Mouse (Mus musculus) heart, adult 2 months (tissue): ENCODE measurements at regions not wholly inside any gene's neighbourhood (a gene's known extent, or its start where the extent isn't known, plus 50 kb on each side); places are given as distances from the start of the nearest gene placed in this dataset.

ENCODE experiments used
- DNase-seq, 2 experiments: peaks; one replicate each; pipeline ENCODE4 v3.0.0; 2021
- H3K27ac ChIP-seq: fragments of 200-600 bp; 2 replicates; pipeline ENCODE4 v1.8.1; 2022
- H3K27me3 ChIP-seq: fragments of 200-500 bp; 2 replicates; pipeline ENCODE4 v1.6.1; 2012; ENCODE audit warnings: mild to moderate bottlenecking, low read length, inconsistent platforms, mixed read lengths; ENCODE audit not compliant: control insufficient read depth, insufficient read depth
- H3K36me3 ChIP-seq: fragments of 200-500 bp; 2 replicates; pipeline ENCODE4 v1.6.1; 2012; ENCODE audit warnings: low read length, inconsistent platforms; ENCODE audit not compliant: control insufficient read depth, insufficient read depth
- H3K4me1 ChIP-seq: fragments of 200-500 bp; 2 replicates; pipeline ENCODE4 v1.6.1; 2011; ENCODE audit warnings: low read length; ENCODE audit not compliant: control insufficient read depth, insufficient read depth
- H3K4me3 ChIP-seq: fragments of 200-600 bp; 2 replicates; pipeline ENCODE4 v1.8.1; 2022
- H3K79me2 ChIP-seq: fragments of 200-500 bp; replicated peaks from 2 replicates; pipeline ENCODE4 v1.6.1; 2012; ENCODE audit warnings: mild to moderate bottlenecking, inconsistent platforms, low read length, moderate library complexity, mixed read lengths; ENCODE audit not compliant: control insufficient read depth, insufficient read depth
- H3K9ac ChIP-seq: fragments of 200-500 bp; 2 replicates; pipeline ENCODE4 v1.6.1; 2012; ENCODE audit warnings: low read depth, mild to moderate bottlenecking, control low read depth, inconsistent platforms, low read length, mixed read lengths
- CTCF ChIP-seq: fragments of 200-600 bp; IDR thresholded peaks from 2 replicates; pipeline ENCODE4 v1.8.1; 2022; ENCODE audit warnings: antibody characterized with exemption, mild to moderate bottlenecking, moderate library complexity
- EP300 ChIP-seq: fragments of 200-500 bp; IDR thresholded peaks from 2 replicates; pipeline ENCODE4 v1.6.1; 2011; ENCODE audit warnings: low read depth, low read length, control low read depth; ENCODE audit not compliant: insufficient read depth
- POLR2A ChIP-seq: fragments of 200-500 bp; IDR thresholded peaks from 2 replicates; pipeline ENCODE4 v1.6.1; 2011; ENCODE audit warnings: mild to moderate bottlenecking, low read depth, low read length, control low read depth; ENCODE audit not compliant: insufficient read depth
- WGBS: fragments of 180-500 bp; shearing (Covaris S2); methylation state at CpG from one replicate; pipeline ENCODE4 v1.1.7; 2018; 5-methylcytosine and 5-hydroxymethylcytosine counted together
- intact Hi-C: fragments of 180-260 bp; cut with DNase I; formaldehyde crosslinking; loops from one replicate; pipeline ENCODE4 v1.15.1; 2025

- H3K36me3 ChIP-seq = no peaks in the 10 kb centered on the region
- no peaks in the 10 kb centered on the region for H3K79me2 ChIP-seq
- intact Hi-C loops = no loop called here
- no peaks in the 10 kb centered on the region for H3K4me1 ChIP-seq
- no peaks in the 10 kb centered on the region for H3K27me3 ChIP-seq
- DNase-seq = no peak
- 80% methylated on average over 8 of the region's 8 CpGs for WGBS
- H3K9ac ChIP-seq = no peak overlapping the region
- H3K4me3 ChIP-seq = no peak overlapping the region
- TF ChIP-seq POLR2A (no peak), EP300 (no peak), CTCF (no peak)
- no peak overlapping the region for H3K27ac ChIP-seq
These were observed 188.5 kb downstream of the Utp18 start for GRCm38 (mm10) chr11:93696982-93697541.

- no peak overlapping the region for H3K9ac ChIP-seq
- TF ChIP-seq CTCF (no peak), EP300 (no peak), POLR2A (no peak)
- no peak overlapping the region for H3K4me3 ChIP-seq
- H3K36me3 ChIP-seq = no peaks in the 10 kb centered on the region
- no peak for DNase-seq
- no peaks in the 10 kb centered on the region for H3K4me1 ChIP-seq
- no peaks in the 10 kb centered on the region for H3K79me2 ChIP-seq
- H3K27me3 ChIP-seq = no peaks in the 10 kb centered on the region
- H3K27ac ChIP-seq = no peak overlapping the region
- intact Hi-C loops = no loop called here
- 76% methylated on average over 12 of the region's 12 CpGs for WGBS
These were observed 189.3 kb downstream of the Utp18 start for GRCm38 (mm10) chr11:93696096-93696890.

- no peaks in the 10 kb centered on the region for H3K27me3 ChIP-seq
- 71% methylated on average over 5 of the region's 5 CpGs for WGBS
- H3K79me2 ChIP-seq = no peaks in the 10 kb centered on the region
- H3K4me1 ChIP-seq = no peaks in the 10 kb centered on the region
- H3K9ac ChIP-seq = no peak overlapping the region
- no peak overlapping the region for H3K4me3 ChIP-seq
- intact Hi-C loops = no loop called here
- no peaks in the 10 kb centered on the region for H3K36me3 ChIP-seq
- TF ChIP-seq CTCF (no peak), EP300 (no peak), POLR2A (no peak)
- no peak for DNase-seq
- no peak overlapping the region for H3K27ac ChIP-seq
These were observed 201.9 kb downstream of the Utp18 start for GRCm38 (mm10) chr11:93683691-93684090.

GRCm38 (mm10) chr11:93676299-93676698 is 209.3 kb downstream of the Utp18 start:
- Histone ChIP-seq H3K4me1 (no peaks in the 10 kb centered on the region), H3K4me3 (no peak overlapping the region), H3K9ac (no peak overlapping the region), H3K27me3 (no peaks in the 10 kb centered on the region), H3K36me3 (no peaks in the 10 kb centered on the region), H3K27ac (no peak overlapping the region), H3K79me2 (no peaks in the 10 kb centered on the region)
- DNase-seq = no peak
- TF ChIP-seq EP300 (no peak), POLR2A (no peak), CTCF (no peak)
- WGBS = 78% methylated on average over 5 of the region's 5 CpGs
- intact Hi-C loops = no loop called here

GRCm38 (mm10) chr11:93672025-93672424 is 213.5 kb downstream of the Utp18 start:
- TF ChIP-seq CTCF (no peak), EP300 (no peak), POLR2A (no peak)
- Histone ChIP-seq H3K4me3 (no peak overlapping the region), H3K9ac (no peak overlapping the region), H3K79me2 (no peaks in the 10 kb centered on the region), H3K27me3 (no peaks in the 10 kb centered on the region), H3K36me3 (no peaks in the 10 kb centered on the region), H3K4me1 (no peaks in the 10 kb centered on the region), H3K27ac (no peak overlapping the region)
- intact Hi-C loops = no loop called here
- 49% methylated on average over 3 of the region's 3 CpGs for WGBS
- no peak for DNase-seq

GRCm38 (mm10) chr11:93661657-93662056 is 223.9 kb downstream of the Utp18 start:
- no peak overlapping the region for H3K9ac ChIP-seq
- no peak overlapping the region for H3K27ac ChIP-seq
- no peaks in the 10 kb centered on the region for H3K27me3 ChIP-seq
- 35% methylated on average over 2 of the region's 2 CpGs for WGBS
- TF ChIP-seq POLR2A (no peak), EP300 (no peak), CTCF (no peak)
- H3K4me3 ChIP-seq = no peak overlapping the region
- intact Hi-C loops = no loop called here
- H3K36me3 ChIP-seq = no peaks in the 10 kb centered on the region
- H3K4me1 ChIP-seq = no peaks in the 10 kb centered on the region
- H3K79me2 ChIP-seq = no peaks in the 10 kb centered on the region
- DNase-seq = no peak
